Mouse (Mus musculus): ENCODE results near the gene Tspan9.

The Tspan9 gene

GRCm38 (mm10) chr6:128076104-128077020 lies 67.0 kb downstream of the Tspan9 start:
- no peak for DNase-seq (ENCODE audit: low read depth)

GRCm38 (mm10) chr6:128075453-128076003 lies 67.9 kb downstream of the Tspan9 start:
- no peak for DNase-seq (ENCODE audit: low read depth)

- DNase-seq (ENCODE audit: low read depth), result no peak
These were observed 72.4 kb downstream of the Tspan9 start for GRCm38 (mm10) chr6:128070921-128071558.

- no peak for DNase-seq (ENCODE audit: low read depth)
These were observed 73.1 kb downstream of the Tspan9 start for GRCm38 (mm10) chr6:128070072-128070872.

- DNase-seq (ENCODE audit: low read depth), result no peak
These were observed 75.2 kb downstream of the Tspan9 start for GRCm38 (mm10) chr6:128068144-128068543.

- no peak for DNase-seq (ENCODE audit: low read depth)
These were observed 77.4 kb downstream of the Tspan9 start for GRCm38 (mm10) chr6:128065982-128066381.

GRCm38 (mm10) chr6:128063501-128063900 lies 79.9 kb downstream of the Tspan9 start:
- no peak for DNase-seq (ENCODE audit: low read depth)

- DNase-seq (ENCODE audit: low read depth), result no peak
These were observed 80.6 kb downstream of the Tspan9 start for GRCm38 (mm10) chr6:128062784-128063183.

GRCm38 (mm10) chr6:128062216-128062615 lies 81.2 kb downstream of the Tspan9 start:
- DNase-seq (ENCODE audit: low read depth), result no peak

- DNase-seq (ENCODE audit: low read depth), result no peak
These were observed 82.1 kb downstream of the Tspan9 start for GRCm38 (mm10) chr6:128061342-128061741.

- no peak for DNase-seq (ENCODE audit: low read depth)
These were observed 84.8 kb downstream of the Tspan9 start for GRCm38 (mm10) chr6:128058570-128058969.

GRCm38 (mm10) chr6:128058157-128058556 lies 85.2 kb downstream of the Tspan9 start:
- DNase-seq (ENCODE audit: low read depth), result no peak

- no peak for DNase-seq (ENCODE audit: low read depth)
These were observed 90.2 kb downstream of the Tspan9 start for GRCm38 (mm10) chr6:128053000-128053732.

GRCm38 (mm10) chr6:128047671-128048070 lies 95.7 kb downstream of the Tspan9 start:
- no peak for DNase-seq (ENCODE audit: low read depth)

- no peak for DNase-seq (ENCODE audit: low read depth)
These were observed 96.2 kb downstream of the Tspan9 start for GRCm38 (mm10) chr6:128047239-128047638.

- DNase-seq (ENCODE audit: low read depth), result no peak
These were observed 96.6 kb downstream of the Tspan9 start for GRCm38 (mm10) chr6:128046799-128047198.

- DNase-seq (ENCODE audit: low read depth), result no peak
These were observed 98.7 kb downstream of the Tspan9 start for GRCm38 (mm10) chr6:128044691-128045090.

GRCm38 (mm10) chr6:128043486-128043885 lies 99.9 kb downstream of the Tspan9 start:
- no peak for DNase-seq (ENCODE audit: low read depth)

GRCm38 (mm10) chr6:128041836-128042235 lies 101.6 kb downstream of the Tspan9 start:
- DNase-seq (ENCODE audit: low read depth), result no peak

- no peak for DNase-seq (ENCODE audit: low read depth)
These were observed 104.2 kb downstream of the Tspan9 start for GRCm38 (mm10) chr6:128039077-128039766.

GRCm38 (mm10) chr6:128038568-128038967 lies 104.8 kb downstream of the Tspan9 start:
- DNase-seq (ENCODE audit: low read depth), result no peak
